Mouse (Mus musculus) neural tube, embryonic 12.5 days (tissue): Measurements from ENCODE around the gene Ormdl1. TPM values are rescaled to one million over a fixed set of nuclear protein-coding genes. Genes with fewer than 3 reads are reported as not detected.
"Not testable (repeated sequence)": the region's sequence is repeated elsewhere in the genome, so short reads cannot be mapped to it uniquely, and the experiment has no call there.

Source experiments
- ATAC-seq: fragments of 200-750 bp; cut with Nextera tagmentation; 2 replicates; pipeline ENCODE4 v1.8.0; 2017; ENCODE audit warnings: low read depth, mild to moderate bottlenecking, moderate TSS enrichment, moderate library complexity; ENCODE audit not compliant: low FRiP score
- H3K27ac ChIP-seq: fragments of 300-500 bp; sonication (generic); 2 replicates; pipeline ENCODE4 v1.5.1; 2016
- H3K27me3 ChIP-seq: fragments of 300-500 bp; sonication (generic); replicated peaks from 2 replicates; pipeline ENCODE4 v1.6.1; 2016; ENCODE audit warnings: mild to moderate bottlenecking
- H3K36me3 ChIP-seq: fragments of 300-500 bp; sonication (generic); 2 replicates; pipeline ENCODE4 v1.6.1; 2016; ENCODE audit warnings: mild to moderate bottlenecking
- H3K4me1 ChIP-seq: fragments of 300-500 bp; sonication (generic); 2 replicates; pipeline ENCODE4 v1.6.1; 2016
- H3K4me2 ChIP-seq: fragments of 300-500 bp; sonication (generic); replicated peaks from 2 replicates; pipeline ENCODE4 v1.6.1; 2016; ENCODE audit warnings: mild to moderate bottlenecking
- H3K4me3 ChIP-seq: fragments of 300-500 bp; sonication (generic); 2 replicates; pipeline ENCODE4 v1.5.1; 2016
- H3K9ac ChIP-seq: fragments of 300-500 bp; sonication (generic); 2 replicates; pipeline ENCODE4 v1.6.1; 2016; ENCODE audit warnings: mild to moderate bottlenecking
- H3K9me3 ChIP-seq: fragments of 300-500 bp; sonication (generic); 2 replicates; pipeline ENCODE4 v1.6.1; 2016; ENCODE audit warnings: mild to moderate bottlenecking
- WGBS: fragments of 180-500 bp; shearing (Covaris S2); methylation state at CpG from one replicate; pipeline ENCODE4 v1.1.7; 2016; 5-methylcytosine and 5-hydroxymethylcytosine counted together
- polyA plus RNA-seq: library from polyadenylated mRNA; unstranded; fragments of >200 nt; fragmentation: Nextera tagmentation; extraction: Ambion mirVana; gene quantifications from 2 replicates; pipeline ENCODE4 v1.2.1, GENCODE M21; 2016

The Ormdl1 gene
- polyA plus RNA-seq, 1 experiment from 2014 or later = 62.2 TPM

DNA sequence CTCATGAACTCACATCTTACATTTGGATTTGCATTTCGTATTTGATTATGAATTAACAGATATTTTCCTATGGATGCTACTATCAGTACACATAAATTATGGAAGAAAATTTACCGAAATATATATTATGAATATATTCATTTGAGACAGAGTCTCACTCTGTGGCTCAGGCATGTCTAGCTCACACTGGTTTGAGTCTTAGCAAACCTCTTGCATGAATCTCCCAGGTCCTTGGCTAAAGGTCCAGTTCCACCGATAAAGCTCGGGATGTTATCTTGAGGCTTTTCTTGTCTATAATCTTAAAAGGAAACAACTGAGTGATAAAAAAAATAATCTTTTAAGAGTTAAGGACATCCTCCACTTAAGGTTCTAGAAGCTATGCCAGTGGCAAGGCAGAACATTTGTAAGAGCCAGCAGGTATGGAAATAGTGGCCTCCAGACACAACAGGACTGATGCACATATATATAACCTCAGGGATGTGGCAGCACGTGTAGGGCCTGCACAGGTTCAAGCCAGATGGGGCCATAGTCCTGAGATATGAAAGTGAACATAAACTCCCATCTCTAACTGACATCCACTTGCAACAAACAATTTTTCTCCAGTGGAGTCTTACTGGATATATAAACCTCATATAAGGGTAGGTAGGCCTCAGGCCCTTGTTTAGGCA is 28.1 kb downstream of the Ormdl1 start:
- 96% methylated on average over 5 of the region's 5 CpGs for WGBS

DNA sequence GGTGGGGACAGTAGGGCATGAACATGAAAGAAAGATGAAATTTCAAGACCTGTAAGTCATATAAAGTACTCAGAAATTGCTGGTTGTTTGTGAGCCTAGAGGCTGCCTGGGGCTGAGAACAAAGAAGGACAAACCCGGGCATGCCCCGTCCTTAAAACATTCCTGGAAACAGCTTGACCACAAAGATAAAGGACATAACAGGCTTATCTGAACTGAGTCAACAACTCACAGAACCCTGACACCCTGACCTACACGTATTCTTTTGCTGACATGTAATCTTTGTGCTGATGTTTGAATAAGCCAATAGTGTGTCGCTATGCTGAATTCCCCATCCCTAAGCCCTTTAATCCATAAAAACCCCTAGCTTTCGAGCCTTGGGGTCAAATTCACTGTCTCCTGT is 36.6 kb downstream of the Ormdl1 start:
- H3K4me1 ChIP-seq, H3K27me3 ChIP-seq, H3K9ac ChIP-seq, H3K27ac ChIP-seq, ATAC-seq, H3K4me3 ChIP-seq, H3K4me2 ChIP-seq, H3K36me3 ChIP-seq, H3K9me3 ChIP-seq: not testable (repeated sequence)
- WGBS = 92% methylated on average over 5 of the region's 5 CpGs

More for the DNA sequence above, 28.1 kb downstream of the Ormdl1 start:
- Histone ChIP-seq H3K36me3 (peaks cover 9% of the 10 kb centered on the region; the same call in 1 of the 2 replicates), H3K4me3 (no peak overlapping the region), H3K27ac (no peak overlapping the region), H3K9ac (no peak overlapping the region), H3K9me3 (no peaks in the 10 kb centered on the region), H3K4me2 (no peak overlapping the region), H3K27me3 (no peaks in the 10 kb centered on the region), H3K4me1 (no peaks in the 10 kb centered on the region)
- no peak for ATAC-seq

DNA sequence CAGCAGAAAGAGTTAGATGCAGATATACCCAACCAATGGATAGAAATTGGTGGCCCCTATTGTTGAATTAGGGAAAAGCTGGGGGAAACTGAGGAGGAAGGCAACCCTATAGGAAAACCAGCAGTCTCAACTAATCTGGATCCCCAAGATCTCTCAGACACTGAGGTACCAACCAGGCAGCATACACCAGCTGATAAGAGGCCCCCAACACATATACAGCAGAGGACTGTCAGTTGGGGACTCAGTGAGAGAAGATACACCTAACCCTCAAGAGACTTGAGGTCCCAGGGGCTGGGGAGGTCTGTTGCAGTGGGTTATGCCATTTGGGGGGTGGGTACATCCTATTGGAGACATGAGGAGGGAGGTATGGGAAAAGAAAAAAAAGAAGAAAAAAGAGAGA is 38.6 kb downstream of the Ormdl1 start:
- Histone ChIP-seq H3K4me2 (no peak overlapping the region), H3K36me3 (peaks cover 3% of the 10 kb centered on the region), H3K4me3 (no peak overlapping the region), H3K27me3 (no peaks in the 10 kb centered on the region), H3K9ac (no peak overlapping the region), H3K9me3 (no peaks in the 10 kb centered on the region), H3K27ac (no peak overlapping the region), H3K4me1 (no peaks in the 10 kb centered on the region)
- no peak for ATAC-seq

DNA sequence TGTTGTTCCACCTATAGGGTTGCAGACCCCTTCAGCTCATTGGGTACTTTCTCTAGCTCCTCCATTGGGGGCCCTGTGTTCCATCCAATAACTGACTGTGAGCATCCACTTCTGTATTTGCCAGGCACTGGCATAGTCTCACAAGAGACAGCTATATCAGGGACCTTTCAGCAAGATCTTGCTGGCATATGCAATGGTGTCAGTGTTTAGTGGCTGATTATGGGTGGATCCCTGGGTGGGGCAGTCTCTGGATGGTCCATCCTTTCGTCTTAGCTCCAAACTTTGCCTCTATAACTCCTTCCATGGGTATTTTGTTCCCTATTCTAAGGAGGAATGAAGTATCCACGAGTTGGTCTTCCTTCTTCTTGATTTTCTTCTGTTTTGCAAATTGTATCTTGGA is 40.5 kb downstream of the Ormdl1 start:
- H3K27ac ChIP-seq, H3K4me3 ChIP-seq, H3K9ac ChIP-seq, H3K27me3 ChIP-seq, H3K4me2 ChIP-seq, H3K4me1 ChIP-seq, ATAC-seq: not testable (repeated sequence)
- 65% methylated on average over 2 of the region's 2 CpGs for WGBS
- H3K9me3 ChIP-seq = peaks cover 12% of the 10 kb centered on the region
- H3K36me3 ChIP-seq = peaks cover 22% of the 10 kb centered on the region

DNA sequence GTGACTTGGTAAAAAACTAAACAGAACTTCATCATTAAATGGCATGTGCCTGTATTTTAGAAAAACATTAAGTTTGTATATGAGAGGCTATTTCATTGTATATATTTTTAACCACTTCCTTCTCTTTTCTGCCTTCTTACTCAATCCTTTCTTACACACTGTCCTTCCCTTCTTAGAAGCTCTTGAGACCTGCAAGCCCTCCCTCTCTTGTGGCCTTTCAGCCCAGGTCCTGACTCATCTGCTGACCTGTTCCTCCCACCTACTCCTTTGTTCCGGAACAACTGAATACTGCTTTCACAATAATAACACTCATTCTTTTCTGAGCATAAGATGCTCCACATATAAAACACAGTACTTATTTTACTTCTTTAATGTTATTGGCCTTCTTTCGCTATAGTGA is 44.2 kb downstream of the Ormdl1 start:
- 96% methylated on average over 2 of the region's 2 CpGs for WGBS
- H3K36me3 ChIP-seq = peaks cover 50% of the 10 kb centered on the region

DNA sequence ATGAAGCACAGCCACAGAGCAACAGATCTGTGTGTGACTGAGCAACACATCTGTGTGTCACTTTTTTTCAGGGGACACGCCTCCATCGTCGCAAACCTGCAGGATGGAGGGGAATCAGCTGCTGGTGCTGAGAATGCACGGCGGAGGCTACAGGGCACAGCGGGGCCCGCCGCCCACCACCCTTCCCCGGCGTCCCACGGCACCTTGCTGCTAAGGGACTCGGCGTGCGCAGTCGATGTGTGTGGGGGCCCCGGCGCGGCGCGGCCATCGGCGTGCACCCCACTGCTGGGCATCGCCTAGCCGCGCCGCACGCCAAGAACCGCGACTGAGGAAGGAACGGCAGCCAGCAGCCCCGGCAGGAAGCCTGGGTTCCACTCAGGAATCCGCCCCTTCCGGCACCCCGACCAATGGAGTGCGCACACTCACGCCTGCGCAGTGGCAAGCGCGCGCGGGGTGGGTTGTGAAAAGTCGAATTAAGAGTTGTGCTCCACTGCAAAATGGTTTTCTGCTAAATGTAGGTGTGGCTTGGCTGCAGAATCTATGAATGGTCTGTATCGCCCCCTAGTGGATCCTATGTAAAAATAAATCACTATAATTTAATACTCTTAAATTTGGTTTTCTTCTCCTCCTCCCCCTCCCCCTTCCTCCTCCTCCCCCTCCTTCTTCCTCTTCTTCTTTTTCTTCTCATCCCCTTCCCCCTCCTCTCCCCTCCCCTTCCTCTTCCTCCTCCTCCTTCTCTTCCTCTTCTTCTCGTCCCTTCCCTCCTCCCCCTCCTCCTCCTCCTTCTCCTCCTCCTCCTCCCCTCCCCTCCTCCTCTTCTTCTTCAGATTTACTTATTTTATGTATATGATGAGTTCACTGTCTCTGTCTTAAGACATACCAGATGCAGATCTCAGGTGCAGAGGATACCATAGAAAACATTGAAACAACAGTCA is 55.7 kb downstream of the Ormdl1 start, which contains the start of the genes Asdurf, Gm28551 and Asnsd1:
Gene Asdurf (minus strand): TSS at position 293 of the 935 bp plus-strand sequence.
Gene Gm28551 (minus strand): TSS at position 341 of the 935 bp plus-strand sequence.
Gene Asnsd1 (minus strand): TSS at position 426 of the 935 bp plus-strand sequence.
- Histone ChIP-seq H3K27ac (peak within 1 kb of the TSS; percentile 83), H3K9me3 (no peaks in the 10 kb centered on the region), H3K4me3 (peak within 1 kb of the TSS; percentile 86), H3K4me1 (peaks cover 7% of the 10 kb centered on the region), H3K4me2 (peak within 1 kb of the TSS; percentile 59), H3K9ac (peak within 1 kb of the TSS; percentile 93), H3K36me3 (peaks cover 19% of the 10 kb centered on the region), H3K27me3 (no peaks in the 10 kb centered on the region)
- peak; percentile 100 for ATAC-seq
- WGBS = under 1% methylated on average over 43 of the region's 44 CpGs

More for the DNA sequence above, 44.2 kb downstream of the Ormdl1 start:
- Histone ChIP-seq H3K4me3 (no peak overlapping the region), H3K27ac (no peak overlapping the region), H3K4me1 (no peaks in the 10 kb centered on the region), H3K9ac (no peak overlapping the region), H3K9me3 (peaks cover 13% of the 10 kb centered on the region), H3K4me2 (no peak overlapping the region), H3K27me3 (no peaks in the 10 kb centered on the region)
- no peak for ATAC-seq

DNA sequence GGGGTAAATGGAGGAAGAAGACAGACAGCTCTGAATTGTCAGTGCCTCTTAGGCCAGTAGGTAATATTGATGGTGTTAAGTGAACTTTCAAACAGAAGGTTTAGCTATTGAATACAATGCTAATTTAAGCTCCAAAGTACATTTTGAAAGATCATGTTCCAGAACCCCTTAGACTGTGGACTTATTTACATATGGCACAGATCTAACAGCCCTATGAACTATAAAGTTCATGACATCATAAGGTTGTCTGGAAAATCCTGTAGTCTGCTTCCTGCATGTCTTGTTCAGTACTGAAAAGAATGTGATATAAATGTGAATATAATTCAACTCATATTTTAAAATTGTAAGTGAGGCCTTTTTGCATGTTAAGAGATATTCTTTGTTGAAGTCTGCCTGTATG is 62.1 kb downstream of the Ormdl1 start:
- H3K4me1 ChIP-seq = no peaks in the 10 kb centered on the region
- H3K9ac ChIP-seq = no peak overlapping the region
- H3K27me3 ChIP-seq = no peaks in the 10 kb centered on the region
- ATAC-seq = no peak
- H3K9me3 ChIP-seq = no peaks in the 10 kb centered on the region
- H3K36me3 ChIP-seq = no peaks in the 10 kb centered on the region
- no peak overlapping the region for H3K27ac ChIP-seq
- H3K4me3 ChIP-seq = no peak overlapping the region
- H3K4me2 ChIP-seq = no peak overlapping the region

Other genes with a start within 250 kb of the Ormdl1 start
- 4.5 and 4.8 TPM in 2 replicates for gene Mstn, start 235.5 kb upstream of the Ormdl1 start, polyA plus RNA-seq
- not detected in 2 replicates for gene 1700019A02Rik, start 109.5 kb upstream of the Ormdl1 start, polyA plus RNA-seq
- gene Pms1, start 77 bp upstream of the Ormdl1 start, polyA plus RNA-seq = 15.9 and 18.7 TPM in 2 replicates
- not detected in 2 replicates for gene Gm28778, start within 50 bp of the Ormdl1 start, polyA plus RNA-seq
- 22.6 and 26.4 TPM in 2 replicates for gene Osgepl1, start 16.5 kb downstream of the Ormdl1 start, polyA plus RNA-seq
- gene Asdurf, start 55.5 kb downstream of the Ormdl1 start, polyA plus RNA-seq = 12.2 and 18.8 TPM in 2 replicates
- gene Gm28551, start 55.6 kb downstream of the Ormdl1 start, polyA plus RNA-seq = 0.72 and 1.2 TPM in 2 replicates
- gene Asnsd1, start 55.7 kb downstream of the Ormdl1 start, polyA plus RNA-seq = 74.0 and 80.7 TPM in 2 replicates